Mouse (Mus musculus): ENCODE data around the gene Slc17a7. TPM values are rescaled to one million over a fixed set of nuclear protein-coding genes. Genes with fewer than 3 reads are reported as not detected.
A peak's percentile ranks its signal among the peaks of the same experiment; 100 is the strongest.

The Slc17a7 gene
- 0.39 and 0.62 TPM in 2 replicates for polyA plus RNA-seq (2014; fragmentation: Nextera tagmentation; extraction: Ambion mirVana)

- Histone ChIP-seq H3K9ac (replicated peaks; ENCODE audit: low read length) (no peak within 1 kb of the TSS; the same call in 1 of the 2 replicates), H3K36me3 (ENCODE audit: control insufficient read depth, insufficient read depth, low read length) (0 out of 2 replicates have a peak, but pooled peaks cover 16% of the 10 kb centered on the region), H3K27ac (replicated peaks; ENCODE audit: low read depth, low read length) (no peak within 1 kb of the TSS), H3K27me3 (ENCODE audit: control insufficient read depth, insufficient read depth, low read length) (peaks cover 60% of the 10 kb centered on the region), H3K4me2 (ENCODE audit: low read length) (peak within 1 kb of the TSS; percentile 66), H3K4me3 (replicated peaks; ENCODE audit: low read depth, low read length) (peak within 1 kb of the TSS; percentile 30), H3K4me1 (ENCODE audit: control insufficient read depth, insufficient read depth, low read length) (peaks cover 18% of the 10 kb centered on the region), H3K9me3 (ENCODE audit: control insufficient read depth, low read length) (no peaks in the 10 kb centered on the region)
- ATAC-seq (ENCODE audit: low FRiP score, low TSS enrichment) (no peak), DNase-seq (peak; percentile 32)
- WGBS, result 2% methylated on average over 41 of the region's 41 CpGs
Observed at GRCm38 (mm10) chr7:45163735-45164490, at the start of gene Slc17a7. Gene Slc17a7 (plus strand): TSS chr7:45163949.

- H3K36me3 ChIP-seq (ENCODE audit: control insufficient read depth, insufficient read depth, low read length), result peaks cover 48% of the 10 kb centered on the region
- H3K4me2 ChIP-seq (ENCODE audit: low read length), result no peak overlapping the region
- H3K4me1 ChIP-seq (ENCODE audit: control insufficient read depth, insufficient read depth, low read length), result no peaks in the 10 kb centered on the region
- H3K27ac ChIP-seq (replicated peaks; ENCODE audit: low read depth, low read length), result no peak overlapping the region
- H3K9ac ChIP-seq (replicated peaks; ENCODE audit: low read length), result no peak overlapping the region
- 75% methylated on average over 8 of the region's 8 CpGs for WGBS
- DNase-seq, result no peak
- no peak for ATAC-seq (ENCODE audit: low FRiP score, low TSS enrichment)
- H3K4me3 ChIP-seq (replicated peaks; ENCODE audit: low read depth, low read length), result no peak overlapping the region
- H3K9me3 ChIP-seq (ENCODE audit: control insufficient read depth, low read length), result no peaks in the 10 kb centered on the region
- H3K27me3 ChIP-seq (ENCODE audit: control insufficient read depth, insufficient read depth, low read length), result no peaks in the 10 kb centered on the region
Observed at GRCm38 (mm10) chr7:45117566-45117965, 46.2 kb upstream of the Slc17a7 start.

GRCm38 (mm10) chr7:45118336-45118735, 45.4 kb upstream of the Slc17a7 start:
- 87% methylated on average over 6 of the region's 6 CpGs for WGBS
- ATAC-seq (ENCODE audit: low FRiP score, low TSS enrichment), result no peak
- H3K9ac ChIP-seq (replicated peaks; ENCODE audit: low read length), result no peak overlapping the region

GRCm38 (mm10) chr7:45119780-45120709, 43.7 kb upstream of the Slc17a7 start:
- Histone ChIP-seq H3K36me3 (ENCODE audit: control insufficient read depth, insufficient read depth, low read length) (peaks cover 57% of the 10 kb centered on the region), H3K4me2 (ENCODE audit: low read length) (no peak overlapping the region), H3K27ac (replicated peaks; ENCODE audit: low read depth, low read length) (no peak overlapping the region), H3K4me3 (replicated peaks; ENCODE audit: low read depth, low read length) (no peak overlapping the region), H3K4me1 (ENCODE audit: control insufficient read depth, insufficient read depth, low read length) (peaks cover 7% of the 10 kb centered on the region), H3K9me3 (ENCODE audit: control insufficient read depth, low read length) (no peaks in the 10 kb centered on the region), H3K27me3 (ENCODE audit: control insufficient read depth, insufficient read depth, low read length) (no peaks in the 10 kb centered on the region), H3K9ac (replicated peaks; ENCODE audit: low read length) (no peak overlapping the region)
- ATAC-seq (ENCODE audit: low FRiP score, low TSS enrichment) (no peak), DNase-seq (no peak)
- 85% methylated on average over 5 of the region's 5 CpGs for WGBS

More at GRCm38 (mm10) chr7:45118336-45118735, 45.4 kb upstream of the Slc17a7 start:
- no peak overlapping the region for H3K4me3 ChIP-seq (replicated peaks; ENCODE audit: low read depth, low read length)
- H3K9me3 ChIP-seq (ENCODE audit: control insufficient read depth, low read length), result no peaks in the 10 kb centered on the region
- peaks cover 55% of the 10 kb centered on the region for H3K36me3 ChIP-seq (ENCODE audit: control insufficient read depth, insufficient read depth, low read length)
- H3K4me2 ChIP-seq (ENCODE audit: low read length), result no peak overlapping the region
- H3K27me3 ChIP-seq (ENCODE audit: control insufficient read depth, insufficient read depth, low read length), result no peaks in the 10 kb centered on the region
- H3K27ac ChIP-seq (replicated peaks; ENCODE audit: low read depth, low read length), result no peak overlapping the region
- H3K4me1 ChIP-seq (ENCODE audit: control insufficient read depth, insufficient read depth, low read length), result peaks cover 6% of the 10 kb centered on the region
- no peak for DNase-seq

- peaks cover 71% of the 10 kb centered on the region for H3K36me3 ChIP-seq (ENCODE audit: control insufficient read depth, insufficient read depth, low read length)
- no peak overlapping the region for H3K27ac ChIP-seq (replicated peaks; ENCODE audit: low read depth, low read length)
- ATAC-seq (ENCODE audit: low FRiP score, low TSS enrichment) (no peak), DNase-seq (no peak)
- no peaks in the 10 kb centered on the region for H3K9me3 ChIP-seq (ENCODE audit: control insufficient read depth, low read length)
- WGBS, result 86% methylated on average over 8 of the region's 8 CpGs
- no peak overlapping the region for H3K4me2 ChIP-seq (ENCODE audit: low read length)
- peaks cover 7% of the 10 kb centered on the region for H3K4me1 ChIP-seq (ENCODE audit: control insufficient read depth, insufficient read depth, low read length)
- no peak overlapping the region for H3K4me3 ChIP-seq (replicated peaks; ENCODE audit: low read depth, low read length)
- H3K9ac ChIP-seq (replicated peaks; ENCODE audit: low read length), result no peak overlapping the region
- no peaks in the 10 kb centered on the region for H3K27me3 ChIP-seq (ENCODE audit: control insufficient read depth, insufficient read depth, low read length)
Observed at GRCm38 (mm10) chr7:45121404-45121803, 42.3 kb upstream of the Slc17a7 start.

GRCm38 (mm10) chr7:45121966-45122365, 41.8 kb upstream of the Slc17a7 start:
- no peaks in the 10 kb centered on the region for H3K27me3 ChIP-seq (ENCODE audit: control insufficient read depth, insufficient read depth, low read length)
- no peaks in the 10 kb centered on the region for H3K9me3 ChIP-seq (ENCODE audit: control insufficient read depth, low read length)
- no peak overlapping the region for H3K4me3 ChIP-seq (replicated peaks; ENCODE audit: low read depth, low read length)
- 0 out of 2 replicates have a peak overlapping the region, but pooled peaks have one; percentile 15 for H3K4me2 ChIP-seq (ENCODE audit: low read length)
- peaks cover 9% of the 10 kb centered on the region for H3K4me1 ChIP-seq (ENCODE audit: control insufficient read depth, insufficient read depth, low read length)
- DNase-seq (no peak), ATAC-seq (ENCODE audit: low FRiP score, low TSS enrichment) (no peak)
- no peak overlapping the region for H3K9ac ChIP-seq (replicated peaks; ENCODE audit: low read length)
- peaks cover 76% of the 10 kb centered on the region for H3K36me3 ChIP-seq (ENCODE audit: control insufficient read depth, insufficient read depth, low read length)
- H3K27ac ChIP-seq (replicated peaks; ENCODE audit: low read depth, low read length), result no peak overlapping the region

GRCm38 (mm10) chr7:45122561-45123185, 41.1 kb upstream of the Slc17a7 start:
- no peak for ATAC-seq (ENCODE audit: low FRiP score, low TSS enrichment)
- Histone ChIP-seq H3K9ac (replicated peaks; ENCODE audit: low read length) (peak overlapping the region; percentile 93), H3K4me1 (ENCODE audit: control insufficient read depth, insufficient read depth, low read length) (peaks cover 16% of the 10 kb centered on the region), H3K27ac (replicated peaks; ENCODE audit: low read depth, low read length) (no peak overlapping the region), H3K4me3 (replicated peaks; ENCODE audit: low read depth, low read length) (peak overlapping the region; percentile 70), H3K27me3 (ENCODE audit: control insufficient read depth, insufficient read depth, low read length) (no peaks in the 10 kb centered on the region), H3K4me2 (ENCODE audit: low read length) (peak overlapping the region; percentile 88), H3K9me3 (ENCODE audit: control insufficient read depth, low read length) (no peaks in the 10 kb centered on the region), H3K36me3 (ENCODE audit: control insufficient read depth, insufficient read depth, low read length) (peaks cover 81% of the 10 kb centered on the region)
- DNase-seq, result no peak
- WGBS, result 88% methylated on average over 15 of the region's 15 CpGs

GRCm38 (mm10) chr7:45123186-45123570, 40.6 kb upstream of the Slc17a7 start:
- Histone ChIP-seq H3K4me1 (ENCODE audit: control insufficient read depth, insufficient read depth, low read length) (peaks cover 18% of the 10 kb centered on the region), H3K9me3 (ENCODE audit: control insufficient read depth, low read length) (no peaks in the 10 kb centered on the region), H3K27ac (replicated peaks; ENCODE audit: low read depth, low read length) (no peak overlapping the region; the same call in 1 of the 2 replicates), H3K4me3 (replicated peaks; ENCODE audit: low read depth, low read length) (peak overlapping the region; percentile 70), H3K36me3 (ENCODE audit: control insufficient read depth, insufficient read depth, low read length) (peaks cover 76% of the 10 kb centered on the region), H3K27me3 (ENCODE audit: control insufficient read depth, insufficient read depth, low read length) (no peaks in the 10 kb centered on the region), H3K4me2 (ENCODE audit: low read length) (peak overlapping the region; percentile 88), H3K9ac (replicated peaks; ENCODE audit: low read length) (peak overlapping the region; percentile 93)
- WGBS, result 26% methylated on average over 12 of the region's 12 CpGs
- peak; percentile 37 for DNase-seq
- no peak for ATAC-seq (ENCODE audit: low FRiP score, low TSS enrichment)
